Mouse (Mus musculus) intestine, embryonic 16.5 days (tissue): ENCODE results near the gene Stt3b. TPM values are rescaled to one million over a fixed set of nuclear protein-coding genes. Genes with fewer than 3 reads are reported as not detected.

ENCODE experiments used
- ATAC-seq: fragments of 200-750 bp; cut with Nextera tagmentation; 2 replicates; pipeline ENCODE4 v1.8.0; 2017; ENCODE audit warnings: moderate TSS enrichment, moderate library complexity
- H3K27ac ChIP-seq: fragments of 300-500 bp; sonication (generic); 2 replicates; pipeline ENCODE4 v1.5.1; 2014; ENCODE audit warnings: mild to moderate bottlenecking, low read length
- H3K27me3 ChIP-seq: fragments of 300-500 bp; sonication (generic); replicated peaks from 2 replicates; pipeline ENCODE4 v1.6.1; 2014; ENCODE audit warnings: low read length, control low read depth, mixed read lengths; ENCODE audit not compliant: control insufficient read depth, insufficient read depth
- H3K36me3 ChIP-seq: fragments of 300-500 bp; sonication (generic); 2 replicates; pipeline ENCODE4 v1.6.1; 2014; ENCODE audit warnings: low read length, control low read depth; ENCODE audit not compliant: control insufficient read depth, insufficient read depth
- H3K4me1 ChIP-seq: fragments of 300-500 bp; sonication (generic); 2 replicates; pipeline ENCODE4 v1.6.1; 2014; ENCODE audit warnings: low read length, control low read depth, mixed read lengths; ENCODE audit not compliant: control insufficient read depth, insufficient read depth
- H3K4me2 ChIP-seq: fragments of 300-500 bp; sonication (generic); 2 replicates; pipeline ENCODE4 v1.6.1; 2014; ENCODE audit warnings: low read depth, low read length, control low read depth
- H3K4me3 ChIP-seq: fragments of 300-500 bp; sonication (generic); 2 replicates; pipeline ENCODE4 v1.5.1; 2014; ENCODE audit warnings: mild to moderate bottlenecking, low read length
- H3K9ac ChIP-seq: fragments of 300-500 bp; sonication (generic); 2 replicates; pipeline ENCODE4 v1.6.1; 2014; ENCODE audit warnings: low read depth, low read length
- H3K9me3 ChIP-seq: fragments of 300-500 bp; sonication (generic); 2 replicates; pipeline ENCODE4 v1.6.1; 2016; ENCODE audit warnings: low read length, control low read depth; ENCODE audit not compliant: control insufficient read depth
- whole genome bisulfite sequencing: fragments of 180-500 bp; shearing (Covaris S2); extraction: QIAGEN DNeasy Blood & Tissue Kit; methylation state at CpG from one replicate; pipeline ENCODE4 v1.1.7; 2014; 5-methylcytosine and 5-hydroxymethylcytosine counted together
- polyA plus RNA-seq: library from polyadenylated mRNA; unstranded; fragments of >200 nt; fragmentation: Nextera tagmentation; extraction: Ambion mirVana; gene quantifications from 2 replicates; pipeline ENCODE4 v1.2.1, GENCODE M21; 2015

Stt3b gene
- polyA plus RNA-seq, 1 experiment from 2014 or later: 108 TPM

- H3K9me3 ChIP-seq: no peaks in the 10 kb centered on the region
- 90% methylated on average over 15 of the region's 15 CpGs for WGBS
- no peak for ATAC-seq
- no peaks in the 10 kb centered on the region for H3K36me3 ChIP-seq
- H3K4me2 ChIP-seq: no peak overlapping the region
- H3K4me3 ChIP-seq: no peak overlapping the region
- no peak overlapping the region for H3K27ac ChIP-seq
- H3K4me1 ChIP-seq: peaks cover 7% of the 10 kb centered on the region; the same call in 1 of the 2 replicates
- no peak overlapping the region for H3K9ac ChIP-seq
- H3K27me3 ChIP-seq: no peaks in the 10 kb centered on the region
Measured at GRCm38 (mm10) chr9:115200166-115200862, 109.9 kb downstream of the Stt3b start.

DNA sequence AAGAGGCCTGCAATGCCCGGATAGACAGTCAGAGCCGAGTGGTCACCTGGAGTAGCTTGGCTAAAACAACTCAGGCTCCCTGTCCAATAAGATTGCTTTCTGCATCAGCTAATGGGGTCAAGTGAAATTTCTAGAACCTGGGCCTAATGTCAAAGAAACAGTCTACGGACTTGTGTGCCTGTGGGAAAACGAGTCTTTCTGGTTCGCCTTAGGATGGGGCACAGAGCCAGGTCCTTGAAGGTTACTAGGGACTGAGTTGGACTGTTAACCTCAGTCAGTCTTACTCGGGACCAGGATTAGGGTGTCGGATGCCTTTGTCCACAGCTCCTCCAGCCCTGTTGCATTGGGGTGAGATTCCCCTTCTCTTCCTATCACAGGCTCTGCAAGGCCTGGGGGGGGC is 113.1 kb downstream of the Stt3b start:
- Histone ChIP-seq H3K27ac (no peak overlapping the region), H3K27me3 (no peaks in the 10 kb centered on the region), H3K4me2 (no peak overlapping the region), H3K9ac (no peak overlapping the region), H3K9me3 (no peaks in the 10 kb centered on the region), H3K36me3 (no peaks in the 10 kb centered on the region), H3K4me1 (0 out of 2 replicates have a peak, but pooled peaks cover 3% of the 10 kb centered on the region), H3K4me3 (no peak overlapping the region)
- WGBS: 64% methylated on average over 7 of the region's 7 CpGs
- no peak for ATAC-seq

GRCm38 (mm10) chr9:115192890-115193289 is 117.3 kb downstream of the Stt3b start:
- H3K27ac ChIP-seq: no peak overlapping the region
- ATAC-seq: no peak
- no peaks in the 10 kb centered on the region for H3K9me3 ChIP-seq
- H3K4me2 ChIP-seq: no peak overlapping the region
- H3K9ac ChIP-seq: no peak overlapping the region
- no peak overlapping the region for H3K4me3 ChIP-seq
- peaks cover 6% of the 10 kb centered on the region; the same call in 1 of the 2 replicates for H3K4me1 ChIP-seq
- no peaks in the 10 kb centered on the region for H3K27me3 ChIP-seq
- 73% methylated on average over 3 of the region's 3 CpGs for WGBS
- H3K36me3 ChIP-seq: no peaks in the 10 kb centered on the region
